Mouse (Mus musculus) brown adipose tissue, adult 24 weeks (tissue): ENCODE results near the gene Cmc4. TPM values are rescaled to one million over a fixed set of nuclear protein-coding genes. Genes with fewer than 3 reads are reported as not detected.

Source experiments
- polyA plus RNA-seq: library from polyadenylated mRNA; stranded (reverse); fragments of >200 nt; gene quantifications from 2 replicates; pipeline ENCODE4 v1.2.4, GENCODE M21; 2012; ENCODE audit not compliant: missing spikeins, insufficient read depth, insufficient read length

Gene Cmc4
- polyA plus RNA-seq, 1 experiment = 6.1 TPM

Other genes starting within 250 kb of the Cmc4 start
- gene Fundc2, start 34.2 kb downstream of the Cmc4 start, polyA plus RNA-seq = 146 and 161 TPM in 2 replicates
- 1.5 and 3.1 TPM in 2 replicates for gene F8, start 34.0 kb downstream of the Cmc4 start, polyA plus RNA-seq
- 1.4 and 4.1 TPM in 2 replicates for gene Mtcp1, start within 50 bp of the Cmc4 start, polyA plus RNA-seq
- 19.3 and 37.7 TPM in 2 replicates for gene Brcc3, start within 50 bp of the Cmc4 start, polyA plus RNA-seq
- gene Vbp1, start 97.7 kb upstream of the Cmc4 start, polyA plus RNA-seq = 17.4 and 20.4 TPM in 2 replicates
- not detected in 2 replicates for gene Rab39b, start 161.6 kb upstream of the Cmc4 start, polyA plus RNA-seq